Mouse (Mus musculus) cerebellum, postnatal 4 days (tissue): Measurements from ENCODE around the gene Olfr1348.
"Not testable (repeated sequence)": the region's sequence is repeated elsewhere in the genome, so short reads cannot be mapped to it uniquely, and the experiment has no call there.

ENCODE experiments used
- DNase-seq, 2 experiments: peaks; one replicate each; pipeline ENCODE4 v3.0.0; 2022; ENCODE audit warnings: low spot score in 2 of 2, mixed read lengths in 1 of 2

The Olfr1348 gene

GRCm38 (mm10) chr7:6508648-6509047 is at the start of gene Olfr1348:
Olfr1348 (minus strand) TSS chr7:6508748.
- no peak for DNase-seq

DNA sequence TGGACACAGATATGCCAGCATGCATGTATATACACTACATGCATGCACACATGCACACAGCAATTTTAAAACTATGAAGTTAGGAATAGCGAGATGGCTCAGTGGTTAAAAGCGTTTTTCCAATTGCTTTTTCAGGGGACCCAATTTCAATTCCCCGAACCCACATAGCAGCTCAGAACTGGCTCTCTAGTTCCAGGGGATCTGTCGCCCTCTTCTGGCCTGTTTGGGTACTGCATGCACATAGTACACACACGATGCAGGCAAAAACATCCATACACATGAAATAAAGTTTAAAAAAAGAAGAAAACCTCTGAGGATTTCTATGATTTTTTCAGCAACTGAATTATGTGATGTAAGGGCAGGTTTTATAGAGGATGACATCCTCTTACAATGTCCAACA is 17.6 kb upstream of the Olfr1348 start:
- DNase-seq: peak in 1 of 2 experiments; percentile 16

DNA sequence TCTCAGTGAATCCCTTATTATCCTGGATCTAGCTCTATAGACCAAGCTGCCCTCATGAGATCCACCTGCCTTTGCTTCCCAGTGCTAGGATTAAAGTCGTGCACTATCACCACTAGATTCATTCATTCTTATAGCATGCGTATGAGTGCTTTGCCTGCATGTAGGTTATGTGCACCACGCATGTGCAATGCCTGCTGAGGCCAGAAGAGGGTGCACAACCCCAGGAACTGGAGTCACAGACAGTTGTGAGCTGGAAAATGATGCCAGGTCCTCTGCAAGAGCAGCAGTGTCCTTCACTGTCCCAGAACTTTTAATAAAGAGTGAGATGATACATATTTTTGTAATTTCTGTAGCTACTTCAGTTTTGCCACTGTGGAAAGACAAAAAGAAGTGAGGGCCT is 16.5 kb upstream of the Olfr1348 start:
- peak in 1 of 2 experiments; percentile 3 for DNase-seq

GRCm38 (mm10) chr7:6522850-6523249 is 14.3 kb upstream of the Olfr1348 start, which contains the start of gene Olfr1349:
Olfr1349 (minus strand) TSS chr7:6522950.
- DNase-seq: no peak

GRCm38 (mm10) chr7:6521666-6522065 is 13.1 kb upstream of the Olfr1348 start:
- no peak for DNase-seq

GRCm38 (mm10) chr7:6499655-6500054 is 8.9 kb downstream of the Olfr1348 start, which contains the start of gene Olfr1347:
Olfr1347 (minus strand) TSS chr7:6499755.
- no peak for DNase-seq

DNA sequence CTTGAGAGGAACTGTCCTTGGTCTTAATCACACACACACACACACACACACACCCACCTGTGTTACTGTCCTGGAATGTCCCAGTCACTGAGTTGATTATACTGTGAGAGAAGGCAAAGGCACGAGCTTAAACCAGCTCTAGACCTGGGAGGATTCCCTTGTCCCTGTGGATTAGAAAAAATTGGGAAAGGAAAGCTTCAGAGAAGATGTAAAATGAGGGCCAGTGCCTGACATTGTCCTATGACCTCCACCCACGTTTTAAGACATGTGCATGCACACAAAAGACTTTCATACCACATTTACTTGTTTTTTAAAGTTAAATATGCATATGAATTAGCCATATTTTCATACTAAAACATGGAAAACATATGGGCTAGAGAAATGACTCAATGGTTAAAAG is 21.7 kb downstream of the Olfr1348 start, which contains the start of gene Olfr5:
Olfr5 (minus strand) TSS at position 101 of the 400 bp plus-strand sequence.
- no peak for DNase-seq

GRCm38 (mm10) chr7:6477633-6478032 is 30.9 kb downstream of the Olfr1348 start:
- not testable (repeated sequence) for DNase-seq

DNA sequence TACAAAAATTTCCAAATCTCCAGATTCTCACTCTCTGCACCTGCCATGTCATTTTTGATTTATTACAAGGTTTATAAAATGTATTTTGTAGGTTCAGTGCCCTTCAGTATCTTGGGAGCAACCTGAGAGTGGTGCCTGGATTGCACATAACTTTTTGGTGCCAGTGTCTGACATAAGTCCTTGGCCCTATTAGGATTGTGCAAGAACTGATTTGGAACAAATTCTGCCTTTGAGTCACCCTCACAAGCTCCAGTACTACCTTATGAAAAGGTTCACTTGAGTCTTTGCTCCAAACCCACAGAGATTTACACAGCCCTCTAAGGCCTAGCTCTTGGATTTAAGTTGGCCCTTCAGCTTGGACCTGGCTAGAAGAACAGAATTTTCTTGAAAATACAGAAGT is 41.6 kb downstream of the Olfr1348 start, which contains the start of gene Olfr1346:
Olfr1346 (plus strand) TSS at position 151 of the 400 bp plus-strand sequence.
- DNase-seq: no peak

GRCm38 (mm10) chr7:6456399-6456798 is 52.1 kb downstream of the Olfr1348 start:
- DNase-seq: no peak

GRCm38 (mm10) chr7:6455868-6456267 is 52.7 kb downstream of the Olfr1348 start, which contains the start of gene Olfr1336:
Olfr1336 (plus strand) TSS chr7:6456168.
- no peak for DNase-seq
